Mouse (Mus musculus) c-Kit-negative CD71-positive TER-119-positive erythroid progenitor cells, embryonic 14.5 days (primary cell): ENCODE measurements around the gene Olfr312.

Source experiments
- DNase-seq: peaks from one replicate; pipeline ENCODE4 v3.0.0-alpha.2; 2013; ENCODE audit warnings: low read depth, low spot score

The Olfr312 gene

DNA sequence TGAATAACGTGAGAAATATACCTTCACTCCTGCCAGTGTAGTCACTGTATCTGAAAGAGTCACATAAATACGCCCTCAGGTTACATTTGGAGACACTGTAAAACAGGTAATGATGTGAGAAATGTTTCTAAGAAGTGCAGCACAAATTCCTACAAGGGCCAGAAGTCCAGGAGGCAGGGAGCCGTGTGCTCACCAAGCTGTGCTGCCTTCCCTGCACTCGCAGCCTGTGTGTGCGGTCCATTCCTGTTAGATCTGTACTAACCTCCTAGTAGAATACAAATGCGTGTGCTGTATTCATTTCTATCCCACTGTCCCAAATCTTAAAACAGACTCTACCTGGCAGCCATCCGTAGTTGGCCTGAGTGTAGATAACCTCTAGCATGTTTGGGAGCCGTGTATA is 31.7 kb downstream of the Olfr312 start:
- no peak for DNase-seq

DNA sequence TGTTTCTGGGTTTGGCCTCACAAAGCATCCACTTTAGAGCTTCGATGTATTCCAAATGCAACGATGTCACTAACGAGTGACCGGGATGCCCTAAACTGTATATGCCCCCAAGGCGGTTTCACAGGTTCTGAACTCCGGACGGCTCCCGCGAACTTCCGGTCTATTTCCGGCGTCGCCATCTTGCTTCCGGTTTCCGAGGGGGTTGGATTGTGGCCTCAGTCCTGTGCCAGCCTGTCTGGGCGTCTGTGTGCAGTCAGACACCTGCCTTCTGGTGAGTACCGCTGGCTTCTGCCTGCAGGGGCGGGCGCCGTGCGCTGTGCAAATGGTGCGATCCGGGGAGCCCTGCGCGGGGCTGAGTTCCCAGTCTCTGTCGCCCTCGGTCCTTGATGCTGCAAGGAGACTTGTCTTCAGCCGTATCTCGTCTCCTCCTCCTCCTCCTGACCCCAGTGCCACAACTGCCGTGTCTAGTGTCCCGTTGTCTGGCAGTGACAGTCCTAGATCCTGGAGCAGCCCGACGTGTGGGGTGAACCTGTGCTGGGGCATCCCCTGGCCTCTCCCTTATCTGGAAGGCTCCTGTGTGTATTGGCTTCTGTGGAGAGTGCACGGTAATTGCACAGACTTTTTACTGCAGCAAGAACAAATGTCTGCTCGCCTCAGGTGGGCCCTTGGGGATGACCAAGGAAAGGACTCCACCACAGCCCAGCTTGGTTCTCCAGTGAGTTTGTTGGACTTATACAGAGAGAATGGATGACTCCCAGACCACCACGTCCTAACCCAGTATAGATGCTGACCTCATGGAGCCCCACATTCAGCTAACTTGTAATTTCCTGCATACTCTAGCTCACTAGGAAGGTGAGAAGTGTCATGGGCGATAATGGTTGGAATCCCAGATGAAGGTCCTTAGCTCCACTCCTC is 38.3 kb downstream of the Olfr312 start, which contains the start of gene 2810021J22Rik:
Gene 2810021J22Rik (plus strand): TSS at position 178 of the 915 bp plus-strand sequence.
- peak; percentile 73 for DNase-seq

DNA sequence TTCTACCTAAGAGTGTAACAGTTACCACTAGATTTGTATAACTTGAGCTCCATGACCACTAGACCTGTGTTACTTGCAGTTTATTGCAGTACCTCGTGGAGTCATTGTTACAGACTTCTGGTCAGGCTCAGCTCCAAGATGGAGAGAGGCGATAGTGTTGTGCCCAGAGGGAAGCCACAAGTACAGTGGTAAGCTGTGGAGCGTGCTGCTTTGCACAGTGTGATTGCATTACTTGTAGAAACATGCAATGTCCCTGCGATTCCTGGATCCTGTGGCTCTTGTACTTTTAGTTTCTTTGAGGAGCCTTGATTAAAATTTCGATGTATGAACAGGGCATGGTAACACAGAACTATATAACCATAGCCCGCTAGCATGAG is 38.9 kb downstream of the Olfr312 start:
- no peak for DNase-seq

DNA sequence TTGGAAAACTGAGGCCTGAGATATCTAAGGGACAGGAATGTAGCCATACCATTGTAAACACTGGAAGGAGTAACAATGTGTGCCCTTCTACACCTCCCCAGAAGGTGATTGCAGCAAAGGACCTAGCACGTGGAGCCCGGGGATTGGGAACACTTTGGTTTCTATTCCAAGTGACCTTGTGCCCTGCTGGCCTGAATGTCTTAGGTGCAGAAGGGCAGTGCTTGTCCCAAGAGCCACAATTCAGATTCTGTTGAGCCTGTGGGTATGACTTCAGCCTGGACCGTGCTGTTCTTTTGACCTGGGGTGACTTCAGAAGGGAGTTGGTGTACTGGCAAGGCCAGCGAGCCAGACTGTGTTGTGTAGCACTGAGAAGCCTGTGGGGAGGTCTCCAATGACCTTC is 41.9 kb downstream of the Olfr312 start:
- no peak for DNase-seq

DNA sequence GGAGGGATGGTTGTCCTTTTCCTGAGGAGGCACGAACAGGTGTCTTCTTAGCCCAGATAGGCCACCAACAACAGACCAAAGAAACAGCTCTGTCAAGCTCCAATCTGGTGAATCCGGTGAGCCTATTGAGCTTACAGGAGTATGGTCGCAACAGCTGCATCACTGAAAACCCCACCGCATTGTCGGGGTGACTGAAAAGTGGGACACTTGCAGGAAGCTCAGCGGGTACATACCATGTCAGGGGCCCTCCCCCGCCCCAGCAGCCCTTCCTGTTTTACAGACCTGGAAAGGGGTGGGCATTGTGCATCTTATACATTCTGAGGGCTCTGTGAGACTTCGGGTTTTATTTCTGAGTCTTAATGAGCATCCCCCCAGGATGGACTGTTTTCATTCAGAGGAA is 54.7 kb downstream of the Olfr312 start:
- no peak for DNase-seq
